Mouse (Mus musculus) stomach, postnatal 0 days (tissue): ENCODE measurements at regions not wholly inside any gene's neighbourhood (a gene's known extent, or its start where the extent isn't known, plus 50 kb on each side); places are given as distances from the start of the nearest gene placed in this dataset.

Experiments used
- CTCF ChIP-seq: IDR thresholded peaks from 2 replicates; pipeline ENCODE4 v1.5.1; 2016; ENCODE audit warnings: antibody characterized with exemption, low read depth, mild to moderate bottlenecking, moderate library complexity
- EP300 ChIP-seq: optimal IDR thresholded peaks from 2 replicates; pipeline ENCODE3; 2016; ENCODE audit warnings: antibody characterized with exemption

DNA sequence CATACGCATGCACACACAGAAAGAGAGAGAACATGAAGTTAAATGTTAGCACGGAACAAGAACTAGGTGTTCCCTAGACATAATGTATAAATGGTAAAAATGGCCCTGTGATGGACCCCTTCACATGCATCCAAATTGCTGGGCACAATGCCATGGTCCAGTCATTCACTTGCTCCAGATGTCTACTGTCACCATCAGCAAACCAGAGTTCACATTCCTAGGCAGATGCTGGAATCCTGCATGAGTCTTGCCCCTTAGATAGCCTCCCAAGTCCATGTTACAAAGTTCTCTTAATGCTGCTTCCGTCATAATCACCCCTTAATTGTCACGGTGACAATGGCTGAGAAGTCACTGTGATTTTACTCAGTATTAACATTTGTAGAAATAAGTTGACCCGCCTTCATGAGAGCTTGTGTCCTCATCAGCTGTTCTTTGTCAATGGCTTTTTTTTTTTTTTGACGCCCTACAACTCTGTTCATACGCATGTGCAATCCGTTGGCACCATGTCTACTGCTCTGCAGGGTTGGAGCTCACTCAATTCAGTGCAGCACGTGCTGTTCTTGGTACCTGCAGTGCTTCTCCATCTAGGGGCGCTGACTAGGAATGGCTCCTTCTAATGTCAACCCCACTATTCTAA lies 179.4 kb downstream of the Basp1 start:
- TF ChIP-seq CTCF (no peak), EP300 (no peak)
